Mouse (Mus musculus) erythroid progenitor cell, adult 5-6 weeks (primary cell): ENCODE data around the gene Atxn7l1. TPM values are rescaled to one million over a fixed set of nuclear protein-coding genes. Genes with fewer than 3 reads are reported as not detected.

ENCODE experiments used
- ATAC-seq: replicated peaks from 2 replicates; pipeline ENCODE4 v1.8.0; 2016; ENCODE audit warnings: moderate number of reproducible peaks, mild to moderate bottlenecking, moderate TSS enrichment, inconsistent platforms; ENCODE audit not compliant: poor library complexity, low FRiP score, severe bottlenecking
- total RNA-seq, 2 experiments: library from RNA; stranded (forward) in 1 of 2; stranded (reverse) in 1 of 2; fragments of 150-400 nt in 1 of 2; fragments of 186-747, 209-891 nt in 1 of 2; gene quantifications; 2 replicates each; pipeline versions ENCODE4 v1.2.3 to v1.2.4; 2015 to 2017; ENCODE audit warnings: low replicate concordance in 2 of 2

Atxn7l1 gene
- total RNA-seq, 2 experiments from 2014 or later = 76.5 to 127 TPM

- peak; percentile 77 for ATAC-seq
Measured at GRCm38 (mm10) chr12:33175621-33176554, 28.4 kb downstream of the Atxn7l1 start.

- no peak for ATAC-seq
Measured at GRCm38 (mm10) chr12:33176555-33176900, 29.0 kb downstream of the Atxn7l1 start.

- ATAC-seq = no peak
Measured at GRCm38 (mm10) chr12:33180421-33180820, 32.9 kb downstream of the Atxn7l1 start.

- no peak for ATAC-seq
Measured at GRCm38 (mm10) chr12:33181875-33182274, 34.4 kb downstream of the Atxn7l1 start.

- ATAC-seq = no peak
Measured at GRCm38 (mm10) chr12:33182428-33183137, 35.1 kb downstream of the Atxn7l1 start.

- ATAC-seq = no peak
Measured at GRCm38 (mm10) chr12:33183138-33183627, 35.7 kb downstream of the Atxn7l1 start.

- ATAC-seq = 0 out of 2 replicates have a peak, but pooled peaks have one; percentile 40
Measured at GRCm38 (mm10) chr12:33184137-33184536, 36.6 kb downstream of the Atxn7l1 start.

- no peak for ATAC-seq
Measured at GRCm38 (mm10) chr12:33185046-33185445, 37.6 kb downstream of the Atxn7l1 start.

- no peak for ATAC-seq
Measured at GRCm38 (mm10) chr12:33186331-33186730, 38.8 kb downstream of the Atxn7l1 start.

GRCm38 (mm10) chr12:33190133-33190532 lies 42.6 kb downstream of the Atxn7l1 start:
- no peak for ATAC-seq

- no peak for ATAC-seq
Measured at GRCm38 (mm10) chr12:33190633-33191032, 43.1 kb downstream of the Atxn7l1 start.

- ATAC-seq = no peak
Measured at GRCm38 (mm10) chr12:33193408-33193901, 46.0 kb downstream of the Atxn7l1 start.

GRCm38 (mm10) chr12:33195175-33195574 lies 47.7 kb downstream of the Atxn7l1 start:
- no peak for ATAC-seq

GRCm38 (mm10) chr12:33197287-33197686 lies 49.8 kb downstream of the Atxn7l1 start:
- ATAC-seq = no peak

GRCm38 (mm10) chr12:33197746-33198145 lies 50.3 kb downstream of the Atxn7l1 start:
- ATAC-seq = no peak

- ATAC-seq = no peak
Measured at GRCm38 (mm10) chr12:33201068-33201467, 53.6 kb downstream of the Atxn7l1 start.

GRCm38 (mm10) chr12:33201491-33202210 lies 54.2 kb downstream of the Atxn7l1 start:
- no peak for ATAC-seq

- no peak for ATAC-seq
Measured at GRCm38 (mm10) chr12:33205255-33205654, 57.8 kb downstream of the Atxn7l1 start.

GRCm38 (mm10) chr12:33206300-33206699 lies 58.8 kb downstream of the Atxn7l1 start:
- ATAC-seq = no peak

- no peak for ATAC-seq
Measured at GRCm38 (mm10) chr12:33210856-33211255, 63.4 kb downstream of the Atxn7l1 start.
